Mouse (Mus musculus): ENCODE measurements around the gene Adtrp.

The Adtrp gene

DNA sequence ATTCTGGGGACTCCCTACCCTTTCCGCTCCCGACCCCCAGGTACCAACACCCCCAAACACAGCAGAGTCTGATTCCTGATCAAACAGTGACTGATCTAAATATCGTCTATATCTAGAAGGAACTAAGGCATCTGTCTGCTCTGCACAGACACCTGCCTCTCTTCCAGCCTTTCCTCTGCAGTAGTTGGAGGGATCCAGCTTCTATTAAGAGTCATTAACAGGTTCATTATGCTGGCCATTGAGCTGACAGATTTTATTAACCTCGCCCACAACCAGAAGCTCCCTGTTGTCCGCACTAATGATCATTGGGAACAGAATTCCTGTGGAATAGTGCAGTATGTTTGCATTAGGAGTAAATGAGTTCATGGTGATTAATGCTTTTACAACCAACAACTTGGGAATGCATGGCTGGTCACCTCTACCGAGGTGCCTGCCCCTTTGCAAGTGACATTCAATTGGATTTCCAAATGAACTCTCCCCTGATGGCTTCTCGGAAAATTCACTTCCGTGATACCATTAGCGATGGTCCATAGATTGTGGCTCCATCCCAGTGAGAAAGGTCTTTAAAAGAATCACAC, 67.8 kb downstream of the Adtrp start:
- no peak for DNase-seq (ENCODE audit: low spot score)

DNA sequence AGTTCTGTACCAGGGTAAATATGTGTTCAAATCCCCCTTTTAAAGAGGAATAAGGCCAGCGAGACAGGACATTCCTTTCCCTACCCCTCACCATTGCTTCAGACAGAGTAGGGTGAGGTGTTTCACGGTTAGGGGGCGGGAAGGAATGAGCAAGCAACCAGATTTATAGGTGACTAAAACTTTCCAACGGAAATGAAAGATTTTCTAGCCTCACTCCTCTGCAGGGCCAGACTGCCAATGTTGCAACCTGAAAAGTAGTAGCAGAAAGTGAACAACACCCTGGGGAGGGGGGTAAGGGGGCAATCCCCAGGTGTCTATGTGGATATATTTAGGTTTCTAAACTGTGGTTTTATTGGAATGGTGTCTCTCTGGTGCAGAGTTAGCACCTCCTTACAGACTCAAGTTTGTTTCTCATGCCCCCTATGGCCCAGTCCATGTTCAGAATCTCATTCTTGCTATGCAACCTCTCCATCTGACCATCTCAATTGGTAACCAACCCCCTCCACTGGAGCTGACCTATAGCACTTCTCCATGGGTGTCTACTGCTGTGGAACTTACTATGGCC, 73.6 kb downstream of the Adtrp start:
- no peak for DNase-seq (ENCODE audit: low spot score)

DNA sequence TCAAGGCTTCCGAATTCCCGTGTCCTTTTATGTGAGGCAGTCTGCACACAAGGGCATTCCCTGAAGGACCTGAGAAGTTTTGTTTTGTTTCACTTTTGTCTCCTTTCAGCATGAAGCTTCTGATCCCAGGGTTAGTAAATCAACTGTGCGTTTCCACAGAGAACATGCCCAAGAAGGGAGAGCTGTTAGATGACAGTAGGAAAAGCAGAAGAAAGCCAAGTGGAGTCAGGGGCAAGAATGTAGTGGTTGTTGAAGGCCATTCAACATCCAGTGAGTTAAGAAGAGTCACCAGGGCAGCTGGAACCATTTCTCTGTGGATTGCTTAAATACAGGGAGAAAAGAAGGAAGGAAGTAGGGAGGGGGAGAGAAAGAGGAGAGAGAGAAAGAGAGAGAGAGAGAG, 76.4 kb downstream of the Adtrp start:
- DNase-seq (ENCODE audit: low spot score), result no peak

DNA sequence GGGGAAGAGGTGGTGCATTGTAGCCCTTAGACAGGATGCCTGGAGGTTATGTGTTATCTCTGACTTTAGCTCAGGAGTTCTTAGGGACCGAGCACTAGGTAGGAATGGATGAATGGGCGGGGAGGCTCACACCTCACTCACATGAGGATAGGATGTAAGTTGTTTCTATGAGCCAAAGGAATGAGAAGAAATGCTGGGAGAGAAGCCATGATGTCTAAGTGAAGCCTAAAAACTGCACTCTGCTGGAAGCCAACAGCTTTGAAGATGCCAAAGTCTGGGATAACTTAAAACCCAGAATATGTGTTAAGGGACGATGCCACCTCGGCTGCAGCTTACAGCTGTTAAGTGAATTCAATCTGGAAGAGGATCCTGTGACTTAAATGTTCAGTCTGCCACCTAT, 79.5 kb downstream of the Adtrp start:
- no peak for DNase-seq (ENCODE audit: low spot score)

DNA sequence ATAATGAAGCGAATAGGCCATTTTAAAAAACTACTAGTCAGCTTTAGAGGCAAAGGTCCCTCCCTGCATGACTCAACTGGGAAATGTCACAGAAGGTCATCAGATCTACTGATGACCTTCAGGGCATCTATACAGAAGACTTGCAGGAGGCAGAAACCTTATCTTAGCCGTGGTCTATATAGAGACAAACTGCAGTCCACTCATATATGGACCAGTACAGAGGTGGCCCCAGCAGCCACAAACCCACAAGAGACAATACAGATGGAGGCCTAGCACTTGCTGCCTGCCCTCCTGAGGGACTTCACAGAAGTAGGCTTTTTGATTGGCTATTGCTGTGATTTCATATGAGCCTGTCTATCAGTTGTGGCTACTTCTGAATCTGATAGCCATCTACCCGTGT, 85.5 kb downstream of the Adtrp start:
- no peak for DNase-seq (ENCODE audit: low spot score)

DNA sequence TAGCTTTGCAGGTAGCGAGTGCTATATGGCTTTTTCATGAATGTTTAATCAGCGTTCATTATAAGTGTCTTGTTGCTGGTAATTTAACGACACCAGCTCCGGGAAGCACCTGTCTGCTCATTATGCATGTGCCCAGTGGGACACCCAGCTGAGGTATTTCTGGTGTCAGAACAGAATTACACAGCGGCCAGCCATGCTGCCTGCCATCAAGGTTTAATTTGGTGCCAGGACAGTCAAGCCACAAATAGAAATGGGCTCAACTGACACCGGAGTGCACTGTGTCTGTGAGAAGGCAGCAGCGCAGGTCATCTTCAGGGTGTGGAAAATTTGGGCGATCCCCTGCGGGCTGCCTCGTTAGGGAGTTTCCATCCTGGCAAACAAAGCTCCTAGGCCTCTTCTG, 87.0 kb downstream of the Adtrp start:
- no peak for DNase-seq (ENCODE audit: low spot score)

DNA sequence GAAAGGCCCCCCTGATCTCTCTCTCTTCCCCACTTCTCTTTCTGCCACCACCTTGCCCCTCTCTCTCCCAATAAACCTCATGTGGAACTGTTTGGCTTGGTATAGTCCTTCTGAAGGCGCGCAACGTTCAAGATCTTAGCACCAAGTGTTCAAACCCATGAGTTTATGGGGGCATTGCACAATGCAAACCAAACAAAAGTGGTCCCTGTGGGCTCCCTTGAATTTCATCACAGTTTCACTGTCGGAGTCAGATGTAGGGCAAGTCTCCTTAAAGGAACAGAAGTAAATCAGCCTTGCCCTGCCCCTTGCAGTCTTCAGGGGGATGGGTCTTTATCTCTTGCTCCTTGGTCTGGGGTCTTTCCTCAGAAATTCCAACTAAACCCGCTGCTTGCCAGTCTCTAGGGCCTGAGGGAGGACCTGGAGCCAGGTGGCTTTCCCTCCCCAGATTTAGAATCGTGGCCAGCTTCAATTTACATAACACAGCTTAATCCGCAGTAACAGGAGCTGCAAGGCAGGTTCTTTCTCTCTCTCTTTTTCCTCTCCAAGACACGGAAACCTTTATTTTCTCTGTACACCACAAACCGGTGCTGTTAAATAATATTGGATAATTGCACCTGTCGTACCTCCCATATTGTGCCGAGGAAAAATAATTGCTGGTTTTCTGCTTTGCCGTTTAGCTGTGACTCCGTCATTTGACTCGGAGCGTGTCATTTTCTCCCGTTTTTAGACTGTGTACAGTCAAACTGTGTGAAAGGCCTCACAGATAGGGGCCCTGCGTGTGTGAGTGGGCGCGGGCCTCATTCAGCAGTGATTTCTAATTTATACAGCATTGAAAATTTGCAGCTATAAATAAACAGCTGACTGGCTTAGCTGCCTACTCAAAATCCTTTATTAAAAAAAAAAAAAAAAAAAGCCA, 88.7 kb downstream of the Adtrp start:
- DNase-seq (ENCODE audit: low spot score), result no peak

DNA sequence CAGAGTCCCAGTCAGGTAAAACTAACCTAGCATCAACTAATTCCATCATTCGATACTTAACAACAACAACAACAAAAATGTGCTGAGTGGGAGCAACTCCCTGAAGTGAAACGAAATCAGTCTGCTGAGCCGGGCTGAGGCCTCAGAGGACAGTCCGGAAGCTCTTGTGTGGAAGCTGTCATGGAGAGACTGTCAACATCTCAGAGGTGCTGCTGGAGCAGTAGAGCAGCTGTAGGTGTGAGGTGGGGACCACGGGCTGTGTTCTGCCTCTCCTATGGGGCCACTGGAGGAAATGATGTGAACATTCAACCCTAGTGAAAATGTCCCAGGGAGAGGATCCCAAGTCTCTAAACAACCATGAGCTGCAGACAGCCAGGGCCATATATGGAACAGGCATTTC, 94.4 kb downstream of the Adtrp start:
- no peak for DNase-seq (ENCODE audit: low spot score)

DNA sequence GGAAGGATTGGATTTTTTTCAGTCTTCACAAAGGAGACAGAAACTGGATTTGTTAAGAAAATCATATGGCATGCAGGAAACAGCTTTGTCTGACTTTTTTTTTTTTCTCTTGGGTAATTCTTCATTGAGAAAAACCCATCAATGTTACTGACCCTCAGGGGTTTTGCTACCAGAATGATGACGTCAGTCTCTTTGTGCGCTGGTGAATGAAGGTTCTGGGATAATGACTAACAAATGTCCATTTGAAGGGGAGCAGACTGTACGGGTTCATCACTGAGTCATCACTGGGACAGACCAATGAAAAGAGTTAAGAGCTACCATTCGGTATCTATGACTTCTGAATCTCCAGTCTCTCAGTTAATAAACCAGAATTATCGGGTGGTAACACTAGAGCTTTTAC, 97.0 kb downstream of the Adtrp start:
- no peak for DNase-seq (ENCODE audit: low spot score)

DNA sequence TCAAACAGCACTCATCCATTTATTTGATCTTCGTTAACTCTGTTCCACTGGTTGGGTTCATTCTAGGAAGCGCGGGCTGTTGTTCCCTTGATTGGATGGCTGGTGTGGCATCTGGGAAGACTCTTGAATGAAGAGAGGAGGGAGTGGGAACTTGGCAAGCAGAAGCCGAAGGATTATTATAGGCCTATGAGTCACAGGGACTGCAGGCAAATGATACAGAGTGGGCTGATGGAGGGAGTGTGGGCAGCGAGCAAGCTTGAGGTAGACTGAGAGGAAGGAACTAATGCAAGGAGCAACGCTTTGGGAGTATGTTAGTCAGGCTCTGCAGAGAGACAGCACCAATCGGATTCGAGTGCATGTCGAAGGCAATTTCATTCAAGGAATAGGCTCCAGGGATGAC, 98.6 kb downstream of the Adtrp start:
- DNase-seq (ENCODE audit: low spot score), result no peak

DNA sequence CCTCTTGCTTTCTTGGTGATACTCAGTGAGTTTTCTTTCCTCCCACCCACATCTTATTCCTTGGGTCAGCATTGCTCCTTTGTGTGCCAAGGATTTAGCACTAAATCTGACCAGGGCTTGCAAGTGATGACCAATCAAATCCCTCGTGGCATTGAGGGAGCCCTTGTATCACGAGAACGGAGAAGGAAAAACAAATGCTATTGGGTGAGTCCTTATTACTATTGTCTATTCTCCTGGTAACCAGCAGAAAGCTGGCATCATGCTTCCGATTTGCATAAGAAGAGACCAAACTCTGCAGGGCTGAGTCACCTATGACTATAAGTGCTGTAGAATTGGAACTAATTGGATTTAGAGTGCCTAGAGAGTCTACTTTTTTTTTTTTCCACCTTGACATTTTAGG, 99.8 kb downstream of the Adtrp start:
- no peak for DNase-seq (ENCODE audit: low spot score)

DNA sequence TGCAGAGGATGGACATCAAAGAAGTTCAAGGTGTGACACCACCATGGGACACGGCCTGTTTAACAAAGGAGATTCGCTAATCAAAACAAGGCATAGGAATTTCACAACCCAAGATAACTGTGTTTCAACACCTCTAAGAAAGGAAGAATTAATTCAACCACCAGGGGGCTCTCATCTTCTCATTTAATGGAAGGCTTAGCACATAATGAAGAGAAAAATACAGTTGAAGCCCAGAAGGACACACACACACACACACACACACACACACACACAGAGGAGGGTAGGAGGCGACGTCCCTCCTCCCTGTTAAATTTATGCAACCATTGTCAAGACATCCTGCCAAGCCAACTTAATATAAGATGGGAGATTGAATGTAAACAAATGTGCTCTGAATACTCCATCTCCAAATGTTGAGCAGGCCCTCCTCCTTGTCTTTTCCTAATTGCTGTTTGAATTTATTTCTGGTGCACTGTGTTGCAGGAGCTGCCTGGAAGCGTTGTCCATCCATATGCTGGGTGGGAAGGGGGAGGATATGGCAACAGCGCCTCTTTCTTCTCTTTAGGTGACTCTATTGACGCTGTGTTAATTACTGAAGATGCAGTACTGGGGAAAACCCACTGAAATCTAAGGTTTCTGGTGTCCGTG, 100.4 kb downstream of the Adtrp start:
- DNase-seq (ENCODE audit: low spot score), result peak; percentile 31

DNA sequence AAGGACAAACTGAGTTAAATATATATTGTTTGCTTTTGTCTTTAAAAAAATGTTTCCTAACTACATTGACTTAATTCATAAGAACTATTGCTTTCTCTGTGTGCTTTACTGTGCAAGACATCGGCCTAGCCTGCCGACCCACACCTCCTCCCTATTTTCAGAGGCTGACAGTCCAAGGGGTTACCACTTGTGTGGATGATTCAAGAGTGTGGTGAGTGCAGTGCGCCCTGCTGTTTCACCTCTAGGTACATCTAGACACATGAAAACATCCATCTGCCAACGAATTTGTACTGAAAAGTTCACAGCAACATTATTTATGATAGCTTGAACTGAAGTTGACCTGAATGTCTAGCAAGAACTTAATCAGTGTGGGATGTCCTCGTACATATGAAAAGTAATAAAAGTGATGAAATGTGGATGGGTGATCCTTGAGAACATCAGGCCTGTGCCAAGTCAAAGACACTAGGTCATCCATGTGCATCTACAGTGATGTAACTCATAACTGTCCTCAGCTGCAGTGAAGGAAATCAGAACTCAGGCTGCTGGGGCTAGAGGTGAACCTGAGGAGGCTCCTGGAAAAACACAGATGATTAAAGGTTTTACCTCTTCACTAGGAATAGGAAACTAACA, 106.9 kb downstream of the Adtrp start:
- no peak for DNase-seq (ENCODE audit: low spot score)

DNA sequence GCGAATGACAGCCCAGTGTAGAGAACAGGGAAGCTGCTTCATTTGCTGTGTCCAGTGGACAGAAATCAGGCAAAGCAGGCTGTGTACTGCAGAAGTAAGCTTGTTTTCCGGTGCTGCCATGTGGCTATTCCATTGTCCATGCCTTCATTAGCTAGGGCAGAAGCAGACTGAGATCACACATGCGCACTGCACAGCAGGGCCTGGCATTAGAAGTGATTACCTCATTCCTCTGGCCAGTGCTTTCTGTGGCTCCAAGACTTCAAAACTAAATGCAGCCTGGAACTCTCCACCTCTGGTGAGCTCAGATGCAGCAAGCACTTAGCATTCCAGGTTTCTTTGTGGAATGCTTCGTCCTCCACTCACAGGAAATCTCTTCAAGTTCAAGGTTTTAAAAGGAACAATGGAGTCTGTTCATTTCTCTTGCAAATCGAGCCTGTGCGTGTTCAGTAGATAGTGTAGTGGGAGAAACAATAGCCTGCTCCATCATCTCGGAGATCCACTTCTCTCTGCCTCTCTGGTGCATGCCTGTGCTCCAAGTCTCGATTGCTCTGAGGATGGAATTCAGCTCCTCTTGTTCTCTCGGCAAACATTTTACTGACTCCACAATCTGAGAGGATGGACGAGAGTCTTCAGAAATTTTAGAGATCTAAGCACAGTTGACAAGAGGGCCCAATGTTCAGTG, 109.7 kb downstream of the Adtrp start:
- no peak for DNase-seq (ENCODE audit: low spot score)

DNA sequence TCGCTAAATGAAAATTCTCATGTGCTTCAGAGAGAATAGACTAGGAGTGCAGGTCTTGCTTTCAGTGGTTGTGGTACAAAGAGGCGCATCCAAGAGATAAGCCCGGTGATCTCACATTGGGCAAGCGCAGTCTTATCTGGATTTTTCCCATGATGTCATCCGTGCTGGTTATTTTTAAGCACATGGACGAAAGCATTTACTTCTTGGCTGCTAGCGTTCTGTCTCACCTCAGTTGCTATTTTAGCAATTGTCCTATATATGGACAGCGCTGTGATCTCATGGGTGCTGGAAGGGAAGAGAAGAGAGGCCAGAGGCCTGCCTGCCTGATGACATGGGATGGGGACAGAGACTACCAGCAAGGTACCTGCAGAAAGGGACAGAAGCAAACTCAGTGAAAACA, 117.8 kb downstream of the Adtrp start:
- no peak for DNase-seq (ENCODE audit: low spot score)

DNA sequence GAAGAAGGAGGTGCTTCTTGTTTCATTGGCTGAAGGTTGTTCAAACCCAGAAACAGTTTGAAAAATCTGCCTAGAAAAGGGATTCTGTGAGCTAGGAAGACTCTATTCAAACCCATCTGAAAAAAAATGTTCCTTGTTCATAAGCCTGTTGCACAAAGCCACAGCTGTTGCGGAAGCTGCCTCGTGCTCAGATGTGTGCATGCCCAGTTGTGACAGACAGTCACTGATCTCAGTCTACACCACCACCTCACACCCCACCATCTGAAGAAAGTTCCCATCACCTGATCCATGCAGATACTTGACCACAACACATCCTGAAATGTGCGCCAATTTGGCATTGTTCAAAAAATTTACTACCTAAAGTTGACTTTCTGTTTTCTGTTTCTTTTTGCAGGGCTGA, 119.7 kb downstream of the Adtrp start:
- no peak for DNase-seq (ENCODE audit: low spot score)

DNA sequence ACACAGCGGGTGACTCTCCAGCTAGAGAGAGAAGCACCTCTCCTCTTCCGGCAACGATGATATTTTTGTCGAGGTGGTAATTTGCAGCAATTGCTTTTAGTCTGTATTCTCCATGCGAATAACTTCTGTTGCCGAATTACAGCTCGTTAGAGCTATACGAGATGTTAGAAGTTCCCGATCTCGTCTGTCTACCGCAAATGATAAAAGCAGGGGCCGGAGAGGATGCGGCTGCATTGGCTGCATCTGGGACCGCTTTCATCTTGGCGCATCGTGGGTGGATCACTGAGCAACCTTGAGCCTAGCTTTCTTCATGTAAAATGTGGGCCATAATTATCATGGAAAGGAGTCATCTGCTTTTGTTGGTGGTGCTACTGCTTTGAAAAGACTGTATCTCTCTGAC, 128.2 kb downstream of the Adtrp start:
- no peak for DNase-seq (ENCODE audit: low spot score)

DNA sequence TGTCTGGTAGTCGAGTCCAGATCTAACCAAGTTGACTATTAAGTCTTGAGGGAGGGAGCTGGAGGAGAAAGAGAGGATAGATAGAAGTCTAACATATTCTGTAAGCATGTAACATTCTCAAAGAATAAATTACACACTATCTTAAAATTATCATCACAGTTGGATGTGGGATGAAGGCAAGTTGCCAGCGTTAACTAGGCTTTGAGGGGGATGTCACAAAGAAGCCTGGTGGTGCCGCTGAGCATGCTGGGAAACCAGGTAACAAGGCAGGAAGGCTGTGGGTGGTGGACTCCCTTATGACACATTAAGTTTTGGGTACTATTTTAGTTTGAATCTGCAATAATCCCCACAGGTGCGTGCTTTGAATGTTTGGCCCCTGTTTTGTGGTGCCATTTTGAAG, 129.4 kb downstream of the Adtrp start:
- DNase-seq (ENCODE audit: low spot score), result no peak

Data from urinary bladder, postnatal 25 days (tissue).